Mouse (Mus musculus): ENCODE data around the gene Znhit3.

DNA sequence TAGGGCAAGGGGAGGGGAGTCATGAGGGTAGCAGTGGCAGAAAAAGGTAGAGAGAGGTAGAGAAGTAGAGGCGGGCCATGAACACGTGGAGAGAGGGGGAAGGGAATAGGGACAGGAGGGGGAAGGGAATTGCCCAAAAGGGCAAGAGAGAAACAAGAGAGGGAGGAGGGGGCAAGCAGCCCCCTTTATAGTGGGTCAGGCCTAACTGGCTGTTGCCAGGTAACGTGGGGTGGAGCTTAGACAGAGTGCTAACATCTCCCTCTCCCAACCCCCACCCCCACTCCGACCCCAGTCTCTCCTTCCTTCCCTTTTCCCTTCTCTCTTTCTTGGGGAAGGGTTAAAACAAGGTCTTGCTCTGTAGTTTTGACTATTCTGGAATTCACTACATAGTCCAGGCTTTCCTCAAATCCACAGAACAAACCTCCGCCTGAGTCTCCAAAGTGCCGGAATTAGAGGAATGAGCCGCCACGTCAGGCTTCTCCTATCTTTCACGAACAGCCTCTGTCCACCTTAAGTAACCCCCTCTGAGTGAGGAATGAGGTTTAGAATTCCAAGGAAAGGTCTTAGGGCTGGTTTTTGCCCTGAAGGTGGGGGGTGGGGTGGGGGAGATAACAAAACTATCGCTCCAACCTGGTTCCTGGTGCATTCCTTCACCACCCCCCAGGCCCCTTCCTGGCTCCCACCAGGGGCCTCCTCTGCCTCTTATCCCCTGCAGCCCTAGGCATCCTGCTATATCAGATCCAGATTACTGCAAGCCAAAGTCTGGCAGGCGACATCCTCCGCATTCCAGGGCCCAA lies 28.7 kb upstream of the Znhit3 start:
- no peak for TF ChIP-seq CTCF (IDR thresholded peaks at IDR 0.05; ENCODE audit: borderline replicate concordance, insufficient read depth, low read length)
- no peak for TF ChIP-seq POLR2A (IDR thresholded peaks at IDR 0.05; ENCODE audit: low read depth, low read length)

All from embryonic fibroblast, embryonic 13.5 days (primary cell).